Mouse (Mus musculus) E14TG2a.4 (cell line): ENCODE measurements around the gene Fgf3.

Experiments
- H3K27me3 ChIP-seq: 2 replicates; pipeline ENCODE4 v1.6.1; 2014; ENCODE audit warnings: low read length, control low read depth; ENCODE audit not compliant: insufficient read depth
- H3K36me3 ChIP-seq: 2 replicates; pipeline ENCODE4 v1.6.1; 2014; ENCODE audit warnings: low read length, control low read depth; ENCODE audit not compliant: insufficient read depth
- H3K4me1 ChIP-seq: replicated peaks from 2 replicates; pipeline ENCODE4 v1.6.1; 2014; ENCODE audit warnings: low read depth, low read length, control low read depth
- H3K4me3 ChIP-seq: replicated peaks from 2 replicates; pipeline ENCODE4 v1.5.1; 2014; ENCODE audit warnings: mild to moderate bottlenecking, low read length
- H3K9me3 ChIP-seq: 2 replicates; pipeline ENCODE4 v1.6.1; 2014; ENCODE audit warnings: low read length, control low read depth
- CTCF ChIP-seq: conservative IDR thresholded peaks from 2 replicates; pipeline ENCODE4 v1.5.1; 2014; ENCODE audit warnings: low read length
- NANOG ChIP-seq: IDR thresholded peaks from 2 replicates; pipeline ENCODE4 v1.6.1; 2014; ENCODE audit warnings: borderline replicate concordance, low read length, mixed read lengths
- POU5F1 ChIP-seq: IDR thresholded peaks from 2 replicates; pipeline ENCODE4 v1.6.1; 2014; ENCODE audit warnings: low read length, borderline replicate concordance

Fgf3 gene

GRCm38 (mm10) chr7:144807036-144807435 is 30.8 kb upstream of the Fgf3 start:
- peaks cover 13% of the 10 kb centered on the region for H3K4me1 ChIP-seq
- no peaks in the 10 kb centered on the region for H3K9me3 ChIP-seq
- no peaks in the 10 kb centered on the region for H3K36me3 ChIP-seq
- peak overlapping the region; percentile 43; the same call in 1 of the 2 replicates for H3K4me3 ChIP-seq
- TF ChIP-seq CTCF = no peak
- H3K27me3 ChIP-seq = peaks cover 27% of the 10 kb centered on the region

GRCm38 (mm10) chr7:144807976-144808577 is 29.8 kb upstream of the Fgf3 start:
- Histone ChIP-seq H3K27me3 (peaks cover 20% of the 10 kb centered on the region), H3K4me3 (no peak overlapping the region), H3K4me1 (peaks cover 14% of the 10 kb centered on the region), H3K36me3 (no peaks in the 10 kb centered on the region), H3K9me3 (no peaks in the 10 kb centered on the region)
- TF ChIP-seq POU5F1 = no peak
- no peak for TF ChIP-seq NANOG
- no peak for TF ChIP-seq CTCF

DNA sequence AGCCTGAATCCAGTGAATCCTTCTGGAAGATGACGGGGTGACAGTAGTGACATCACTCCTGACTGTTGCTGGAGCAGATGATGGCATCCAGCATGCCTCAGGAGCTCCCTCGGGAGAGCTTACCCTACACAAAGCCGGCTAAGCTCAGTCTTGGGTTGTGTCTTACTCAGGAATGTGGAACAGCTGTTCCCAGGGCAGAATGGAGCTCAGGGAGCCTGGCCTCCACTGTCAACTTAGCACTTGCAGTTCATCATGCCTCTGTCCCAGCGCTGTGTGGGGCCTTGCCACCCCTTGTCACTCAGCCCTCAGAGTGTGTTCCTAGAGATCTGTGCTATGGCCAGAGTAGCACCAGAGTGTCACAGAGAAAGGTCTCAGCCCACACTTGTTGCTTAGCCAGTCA is 26.4 kb upstream of the Fgf3 start:
- Histone ChIP-seq H3K4me1 (peaks cover 10% of the 10 kb centered on the region), H3K9me3 (no peaks in the 10 kb centered on the region), H3K36me3 (no peaks in the 10 kb centered on the region), H3K27me3 (peaks cover 23% of the 10 kb centered on the region; the same call in 1 of the 2 replicates), H3K4me3 (no peak overlapping the region)
- TF ChIP-seq POU5F1 = no peak
- no peak for TF ChIP-seq NANOG
- TF ChIP-seq CTCF = no peak

DNA sequence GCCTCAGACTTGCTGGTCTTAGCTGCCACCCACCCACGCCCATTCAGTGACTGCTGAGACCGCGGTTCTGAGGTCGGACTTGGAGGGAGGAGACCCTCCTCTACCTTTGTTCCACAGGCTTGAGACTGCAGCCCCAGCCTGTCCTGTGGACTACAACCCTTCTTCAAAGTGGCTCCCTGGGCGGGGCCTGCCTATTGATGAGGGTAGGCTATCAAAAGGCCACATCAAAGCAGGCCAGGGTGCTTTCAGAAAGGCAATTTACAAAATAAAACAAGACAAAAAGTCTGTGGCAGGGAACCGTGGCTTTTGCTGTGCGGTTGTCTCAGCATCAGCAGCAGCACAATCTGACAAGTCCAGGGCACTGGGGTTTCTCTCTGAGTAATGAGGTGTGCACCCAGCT is 16.0 kb upstream of the Fgf3 start:
- no peaks in the 10 kb centered on the region for H3K36me3 ChIP-seq
- H3K27me3 ChIP-seq = peaks cover 47% of the 10 kb centered on the region
- peak overlapping the region; percentile 14; the same call in 1 of the 2 replicates for H3K4me3 ChIP-seq
- H3K4me1 ChIP-seq = peaks cover 40% of the 10 kb centered on the region
- H3K9me3 ChIP-seq = peaks cover 5% of the 10 kb centered on the region; the same call in 1 of the 2 replicates
- no peak for TF ChIP-seq NANOG
- TF ChIP-seq POU5F1 = no peak
- TF ChIP-seq CTCF = no peak

- Histone ChIP-seq H3K4me3 (no peak overlapping the region), H3K27me3 (peaks cover 61% of the 10 kb centered on the region), H3K36me3 (no peaks in the 10 kb centered on the region), H3K9me3 (no peaks in the 10 kb centered on the region), H3K4me1 (peaks cover 56% of the 10 kb centered on the region)
- no peak for TF ChIP-seq NANOG
- TF ChIP-seq POU5F1 = no peak
- TF ChIP-seq CTCF = no peak
These were observed 13.9 kb upstream of the Fgf3 start for GRCm38 (mm10) chr7:144823988-144824387.

DNA sequence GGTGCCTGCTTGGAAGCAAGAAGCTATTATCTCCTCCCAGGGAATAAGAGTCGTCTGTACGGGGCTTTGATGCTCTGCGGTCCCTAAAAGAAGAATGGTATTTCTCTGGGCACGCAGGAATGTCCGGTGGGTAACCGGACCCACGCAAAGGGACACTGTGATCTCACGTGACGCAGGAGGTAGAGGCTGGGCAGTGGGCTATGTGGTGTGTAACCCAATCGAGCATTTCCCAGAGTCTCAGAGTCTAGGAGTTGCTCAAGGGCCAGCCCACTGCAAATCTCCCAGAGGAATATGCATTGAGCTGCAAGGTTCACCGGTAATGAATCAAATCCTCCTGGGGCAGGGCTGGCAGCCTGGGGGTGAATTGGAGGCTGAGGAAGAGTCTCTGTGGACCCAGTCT is 9.5 kb upstream of the Fgf3 start:
- peaks cover 72% of the 10 kb centered on the region for H3K27me3 ChIP-seq
- TF ChIP-seq CTCF = no peak
- no peak for TF ChIP-seq NANOG
- no peak for TF ChIP-seq POU5F1
- H3K9me3 ChIP-seq = no peaks in the 10 kb centered on the region
- no peaks in the 10 kb centered on the region for H3K36me3 ChIP-seq
- no peak overlapping the region for H3K4me3 ChIP-seq
- H3K4me1 ChIP-seq = peaks cover 47% of the 10 kb centered on the region

DNA sequence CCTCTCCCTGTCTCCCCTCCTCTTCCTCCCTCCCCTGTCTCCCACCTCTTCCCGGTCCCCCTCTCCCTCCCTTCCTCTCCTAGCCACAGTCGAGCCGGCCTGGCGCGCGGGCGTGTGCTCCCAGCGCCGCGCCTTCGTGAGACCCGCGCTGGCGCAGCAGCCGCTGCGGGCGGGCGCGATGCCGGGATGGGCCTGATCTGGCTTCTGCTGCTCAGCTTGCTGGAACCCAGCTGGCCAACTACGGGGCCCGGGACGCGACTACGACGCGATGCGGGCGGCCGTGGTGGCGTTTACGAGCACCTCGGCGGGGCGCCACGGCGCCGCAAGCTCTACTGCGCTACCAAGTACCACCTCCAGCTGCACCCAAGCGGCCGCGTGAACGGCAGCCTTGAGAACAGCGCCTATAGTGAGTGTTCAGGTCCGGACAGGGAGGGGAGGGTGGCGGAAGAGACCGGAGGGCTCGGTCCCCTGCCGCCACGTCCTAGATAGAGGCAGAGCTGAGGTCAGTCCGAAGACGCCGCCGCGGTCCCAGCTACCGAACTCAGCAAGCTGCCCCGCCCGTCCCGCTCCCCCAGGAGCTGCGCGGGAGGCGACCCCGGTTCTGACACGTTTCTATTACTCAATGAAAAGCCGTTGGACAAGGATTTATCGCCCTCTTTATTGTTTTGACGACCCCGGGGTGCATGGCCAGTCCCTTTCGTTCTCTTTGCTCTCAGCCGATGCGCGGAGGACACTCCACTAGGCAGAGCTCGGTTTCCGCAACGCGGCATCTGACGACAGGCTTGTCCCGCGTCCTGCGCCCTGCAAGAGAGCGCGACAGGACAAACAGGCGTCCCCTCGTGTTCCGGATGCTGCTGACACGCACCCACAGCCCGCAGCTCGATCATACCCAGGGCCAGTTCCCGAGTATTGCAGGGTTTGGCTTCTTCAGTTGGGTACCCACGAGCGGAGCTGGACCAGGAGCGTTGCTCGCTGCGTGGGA is 930 bp downstream of the Fgf3 start:
- no peaks in the 10 kb centered on the region for H3K9me3 ChIP-seq
- TF ChIP-seq NANOG = no peak
- no peak for TF ChIP-seq CTCF
- no peak for TF ChIP-seq POU5F1
- 0 out of 2 replicates have a peak, but pooled peaks cover 5% of the 10 kb centered on the region for H3K36me3 ChIP-seq
- H3K27me3 ChIP-seq = peaks cover 87% of the 10 kb centered on the region
- peak overlapping the region; percentile 79 for H3K4me3 ChIP-seq
- H3K4me1 ChIP-seq = peaks cover 61% of the 10 kb centered on the region

DNA sequence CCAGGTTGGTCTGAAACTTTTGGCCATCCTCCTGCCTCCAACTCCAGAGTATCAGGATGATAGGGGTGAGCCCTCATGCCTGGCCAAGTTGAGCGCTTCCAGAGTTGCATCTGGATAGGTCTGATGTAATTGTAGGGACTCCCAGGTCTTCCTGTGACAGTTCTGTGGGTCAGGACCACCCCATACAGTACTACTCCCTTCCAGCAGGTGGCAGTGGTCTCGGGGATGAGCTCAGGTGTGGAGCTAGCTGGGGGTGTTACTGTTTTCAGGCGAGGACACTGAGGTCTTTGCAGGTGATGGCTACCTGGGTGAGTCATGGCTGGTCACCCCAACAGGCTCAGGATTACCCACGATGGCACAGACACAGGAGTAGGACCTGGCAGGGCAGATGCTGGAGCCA is 8.3 kb downstream of the Fgf3 start:
- Histone ChIP-seq H3K4me3 (no peak overlapping the region), H3K9me3 (no peaks in the 10 kb centered on the region), H3K4me1 (peaks cover 72% of the 10 kb centered on the region), H3K36me3 (peaks cover 11% of the 10 kb centered on the region; the same call in 1 of the 2 replicates), H3K27me3 (peaks cover 21% of the 10 kb centered on the region)
- no peak for TF ChIP-seq POU5F1
- peak; percentile 88 for TF ChIP-seq CTCF
